Mouse (Mus musculus) thymus, adult 2 months (tissue): Measurements from ENCODE around the gene Igf2.

Source experiments
- CTCF ChIP-seq: fragments of 200-500 bp; IDR thresholded peaks from 2 replicates; pipeline ENCODE4 v1.5.1; 2012; ENCODE audit warnings: mild to moderate bottlenecking, control low read depth, low read length, moderate library complexity, borderline replicate concordance; ENCODE audit not compliant: control insufficient read depth, poor library complexity, insufficient read depth; ENCODE audit errors: extremely low read depth
- POLR2A ChIP-seq: fragments of 200-500 bp; IDR thresholded peaks from 2 replicates; pipeline ENCODE4 v1.6.1; 2012; ENCODE audit warnings: mild to moderate bottlenecking, low read length, control low read depth, moderate library complexity; ENCODE audit not compliant: control insufficient read depth, poor library complexity, insufficient read depth; ENCODE audit errors: extremely low read depth

DNA sequence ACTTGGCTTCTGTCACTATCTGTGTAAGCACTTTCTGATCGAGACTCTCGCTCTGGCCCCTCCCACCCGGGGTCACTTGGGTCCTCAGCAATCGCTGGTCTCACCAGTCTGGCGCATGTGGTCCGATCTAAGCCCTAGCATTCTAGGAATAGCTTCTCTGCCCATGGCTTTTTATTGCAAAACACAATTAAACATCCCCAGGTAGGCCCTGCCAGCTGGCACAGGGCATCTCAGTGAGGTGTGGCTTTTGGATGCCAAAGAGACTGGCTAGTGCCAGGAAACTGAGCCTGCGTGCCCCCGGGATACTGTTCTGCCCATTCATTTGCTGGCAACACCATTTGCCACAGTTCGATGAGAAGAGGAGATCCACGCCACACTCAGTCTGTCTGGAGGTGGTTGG is 35.9 kb downstream of the Igf2 start:
- TF ChIP-seq CTCF (no peak), POLR2A (no peak)
